Mouse (Mus musculus): Measurements from ENCODE around the gene Utp15.

DNA sequence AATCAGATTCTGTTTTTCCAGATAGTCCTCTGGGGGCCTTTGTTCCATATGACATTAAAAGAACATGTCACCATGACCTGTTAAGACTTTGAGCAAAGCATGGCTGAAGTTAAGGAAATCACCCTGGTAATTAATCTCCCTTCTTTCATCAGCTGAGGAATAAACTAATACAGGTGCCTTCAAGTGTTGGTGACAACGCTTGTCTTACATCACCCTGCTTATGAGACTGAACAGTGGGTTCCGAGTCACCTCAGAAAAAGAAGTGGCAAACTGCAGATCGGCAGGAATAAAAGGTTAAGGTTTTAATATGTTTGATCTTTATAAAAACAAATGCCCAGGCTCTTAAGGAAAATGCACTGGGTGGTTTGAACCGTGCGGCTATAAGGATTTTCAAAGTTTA is 16.8 kb upstream of the Utp15 start, which contains the start of gene Gm21976:
- TF ChIP-seq GATA1 (IDR thresholded peaks at IDR 0.05; ENCODE audit: low read length) (no peak), TAL1 (IDR thresholded peaks at IDR 0.05; ENCODE audit: low read length) (no peak)

Measured in erythroblast, embryonic 14.5 days (primary cell).